Mouse (Mus musculus) forebrain, embryonic 12.5 days (tissue): Measurements from ENCODE around the gene Fam184b. TPM values are rescaled to one million over a fixed set of nuclear protein-coding genes. Genes with fewer than 3 reads are reported as not detected.

ENCODE experiments used
- polyA plus RNA-seq: library from polyadenylated mRNA; unstranded; fragments of >200 nt; fragmentation: Nextera tagmentation; extraction: Ambion mirVana; gene quantifications from 2 replicates; pipeline ENCODE4 v1.2.1, GENCODE M21; 2016

Gene Fam184b
- polyA plus RNA-seq, 1 experiment from 2014 or later: 4.2 TPM

Other genes with a start within 250 kb of the Fam184b start
- gene Qdpr, start 189.4 kb downstream of the Fam184b start, polyA plus RNA-seq: 102 TPM in 2 replicates
- not detected in 2 replicates for gene Clrn2, start 185.9 kb downstream of the Fam184b start, polyA plus RNA-seq
- gene Lap3, start 146.2 kb downstream of the Fam184b start, polyA plus RNA-seq: 67.2 and 67.7 TPM in 2 replicates
- 285 and 297 TPM in 2 replicates for gene Med28, start 119.4 kb downstream of the Fam184b start, polyA plus RNA-seq
- gene Ncapg, start 30.3 kb upstream of the Fam184b start, polyA plus RNA-seq: 75.3 and 80.3 TPM in 2 replicates
- 57.0 and 60.0 TPM in 2 replicates for gene Lcorl, start 218.0 kb upstream of the Fam184b start, polyA plus RNA-seq